Mouse (Mus musculus): ENCODE data around the gene Hdac7. TPM values are rescaled to one million over a fixed set of nuclear protein-coding genes. Genes with fewer than 3 reads are reported as not detected.

Hdac7 gene
- polyA plus RNA-seq (2014; fragmentation: Nextera tagmentation; extraction: Ambion mirVana) = 14.6 and 16.7 TPM in 2 replicates

- H3K4me2 ChIP-seq = no peak within 1 kb of the TSS
- no peak for DNase-seq (ENCODE audit: low spot score, missing footprints)
- H3K27ac ChIP-seq (ENCODE audit: low read depth, low read length) = no peak within 1 kb of the TSS
- no peak within 1 kb of the TSS for H3K9ac ChIP-seq (ENCODE audit: low read length)
- no peak for ATAC-seq (ENCODE audit: low FRiP score)
- H3K27me3 ChIP-seq (ENCODE audit: control insufficient read depth, insufficient read depth, low read length) = no peaks in the 10 kb centered on the region
- no peak within 1 kb of the TSS for H3K4me3 ChIP-seq (ENCODE audit: low read depth, low read length)
- H3K36me3 ChIP-seq (ENCODE audit: control insufficient read depth, insufficient read depth, low read length) = no peaks in the 10 kb centered on the region
- H3K9me3 ChIP-seq (ENCODE audit: control insufficient read depth, low read length) = no peaks in the 10 kb centered on the region
- 76% methylated on average over 19 of the region's 19 CpGs for WGBS
- no peaks in the 10 kb centered on the region for H3K4me1 ChIP-seq (ENCODE audit: control insufficient read depth, insufficient read depth, low read length)
Measured at GRCm38 (mm10) chr15:97844037-97845034, at the start of gene Hdac7. Gene Hdac7 (minus strand): TSS chr15:97844502.

DNA sequence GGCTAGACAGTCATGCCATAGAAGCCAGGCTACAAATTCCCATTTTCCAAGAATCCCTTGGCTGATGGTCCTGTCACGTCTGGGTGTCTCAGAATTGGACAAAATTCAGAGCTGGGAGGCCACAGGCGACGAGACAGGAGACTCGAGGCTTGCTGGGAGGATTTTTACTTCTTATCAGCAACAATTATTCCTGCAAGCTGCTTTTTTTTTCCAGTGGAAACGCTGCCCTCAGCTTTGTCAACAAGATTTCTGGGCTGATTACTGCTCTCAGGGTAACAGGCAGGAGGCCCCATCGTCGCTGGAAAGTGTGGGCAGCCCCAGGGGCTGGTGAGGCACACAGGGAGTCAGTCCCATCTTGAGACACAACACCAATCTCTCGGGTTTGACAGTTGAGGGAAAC is 48.2 kb upstream of the Hdac7 start:
- 71% methylated on average over 8 of the region's 8 CpGs for WGBS
- peak; percentile 44 for DNase-seq (ENCODE audit: low spot score, missing footprints)
- Histone ChIP-seq H3K36me3 (ENCODE audit: control insufficient read depth, insufficient read depth, low read length) (no peaks in the 10 kb centered on the region), H3K9me3 (ENCODE audit: control insufficient read depth, low read length) (no peaks in the 10 kb centered on the region), H3K4me2 (no peak overlapping the region), H3K4me3 (ENCODE audit: low read depth, low read length) (no peak overlapping the region), H3K4me1 (ENCODE audit: control insufficient read depth, insufficient read depth, low read length) (0 out of 2 replicates have a peak, but pooled peaks cover 4% of the 10 kb centered on the region), H3K27ac (ENCODE audit: low read depth, low read length) (no peak overlapping the region), H3K27me3 (ENCODE audit: control insufficient read depth, insufficient read depth, low read length) (no peaks in the 10 kb centered on the region), H3K9ac (ENCODE audit: low read length) (no peak overlapping the region)
- ATAC-seq (ENCODE audit: low FRiP score) = no peak

DNA sequence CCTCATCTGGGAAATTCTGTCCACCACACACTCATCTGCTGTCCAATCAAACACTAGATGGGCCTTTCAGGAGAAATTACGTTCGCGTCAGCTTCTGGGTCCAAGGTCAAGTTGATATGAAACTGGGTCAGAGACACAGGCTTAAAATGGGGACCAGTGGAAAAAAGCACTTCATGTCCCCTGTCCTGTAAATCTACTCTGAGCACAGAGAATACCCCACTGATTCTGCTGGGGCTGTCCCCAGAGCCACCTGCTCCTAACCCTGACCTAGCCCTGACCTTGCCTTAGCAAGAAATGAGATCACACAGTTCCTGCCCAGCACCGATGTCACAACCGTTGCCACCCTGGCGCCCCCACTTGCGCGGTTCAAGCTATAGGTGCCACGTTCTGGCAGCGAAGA is 46.1 kb upstream of the Hdac7 start:
- DNase-seq (ENCODE audit: low spot score, missing footprints) = peak; percentile 78
- 0 out of 2 replicates have a peak, but pooled peaks cover 4% of the 10 kb centered on the region for H3K4me1 ChIP-seq (ENCODE audit: control insufficient read depth, insufficient read depth, low read length)
- no peak for ATAC-seq (ENCODE audit: low FRiP score)
- no peak overlapping the region for H3K27ac ChIP-seq (ENCODE audit: low read depth, low read length)
- no peaks in the 10 kb centered on the region for H3K27me3 ChIP-seq (ENCODE audit: control insufficient read depth, insufficient read depth, low read length)
- H3K4me2 ChIP-seq = no peak overlapping the region
- 92% methylated on average over 10 of the region's 10 CpGs for WGBS
- H3K36me3 ChIP-seq (ENCODE audit: control insufficient read depth, insufficient read depth, low read length) = no peaks in the 10 kb centered on the region
- H3K9ac ChIP-seq (ENCODE audit: low read length) = no peak overlapping the region
- no peak overlapping the region for H3K4me3 ChIP-seq (ENCODE audit: low read depth, low read length)
- no peaks in the 10 kb centered on the region for H3K9me3 ChIP-seq (ENCODE audit: control insufficient read depth, low read length)

GRCm38 (mm10) chr15:97890017-97890416 is 45.7 kb upstream of the Hdac7 start:
- Histone ChIP-seq H3K36me3 (ENCODE audit: control insufficient read depth, insufficient read depth, low read length) (no peaks in the 10 kb centered on the region), H3K4me2 (no peak overlapping the region), H3K4me3 (ENCODE audit: low read depth, low read length) (no peak overlapping the region), H3K4me1 (ENCODE audit: control insufficient read depth, insufficient read depth, low read length) (0 out of 2 replicates have a peak, but pooled peaks cover 4% of the 10 kb centered on the region), H3K27me3 (ENCODE audit: control insufficient read depth, insufficient read depth, low read length) (no peaks in the 10 kb centered on the region), H3K9ac (ENCODE audit: low read length) (no peak overlapping the region), H3K27ac (ENCODE audit: low read depth, low read length) (no peak overlapping the region), H3K9me3 (ENCODE audit: control insufficient read depth, low read length) (no peaks in the 10 kb centered on the region)
- 57% methylated on average over 11 of the region's 11 CpGs for WGBS
- no peak for DNase-seq (ENCODE audit: low spot score, missing footprints)
- ATAC-seq (ENCODE audit: low FRiP score) = no peak

DNA sequence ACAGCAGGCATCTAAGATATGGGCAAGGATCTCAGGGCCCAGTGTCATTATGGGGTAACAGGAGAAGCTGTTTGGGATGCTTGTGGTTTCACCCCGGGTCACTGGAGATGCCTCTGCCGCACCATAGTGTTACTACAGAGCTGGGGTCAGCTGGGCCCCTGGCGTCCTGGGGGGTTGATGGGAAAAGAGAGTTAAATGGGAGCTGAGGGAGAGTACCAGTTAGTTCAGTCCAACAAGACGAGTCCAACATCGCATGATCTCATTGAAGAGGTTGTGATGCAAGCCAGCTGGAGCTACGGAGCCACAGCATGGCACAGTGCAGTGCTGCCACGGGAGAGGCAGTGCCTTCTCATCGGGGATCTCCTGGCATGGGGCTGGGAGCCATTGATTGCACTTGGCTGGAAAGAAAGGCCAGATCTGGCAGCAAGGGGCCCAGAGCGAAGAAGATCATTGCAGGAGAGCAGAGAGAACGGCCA is 43.3 kb upstream of the Hdac7 start:
- WGBS = 86% methylated on average over 10 of the region's 10 CpGs
- no peak for ATAC-seq (ENCODE audit: low FRiP score)
- Histone ChIP-seq H3K27me3 (ENCODE audit: control insufficient read depth, insufficient read depth, low read length) (no peaks in the 10 kb centered on the region), H3K9me3 (ENCODE audit: control insufficient read depth, low read length) (no peaks in the 10 kb centered on the region), H3K9ac (ENCODE audit: low read length) (no peak overlapping the region), H3K4me2 (no peak overlapping the region), H3K4me3 (ENCODE audit: low read depth, low read length) (no peak overlapping the region), H3K27ac (ENCODE audit: low read depth, low read length) (no peak overlapping the region), H3K4me1 (ENCODE audit: control insufficient read depth, insufficient read depth, low read length) (0 out of 2 replicates have a peak, but pooled peaks cover 4% of the 10 kb centered on the region), H3K36me3 (ENCODE audit: control insufficient read depth, insufficient read depth, low read length) (no peaks in the 10 kb centered on the region)
- DNase-seq (ENCODE audit: low spot score, missing footprints) = peak; percentile 61

DNA sequence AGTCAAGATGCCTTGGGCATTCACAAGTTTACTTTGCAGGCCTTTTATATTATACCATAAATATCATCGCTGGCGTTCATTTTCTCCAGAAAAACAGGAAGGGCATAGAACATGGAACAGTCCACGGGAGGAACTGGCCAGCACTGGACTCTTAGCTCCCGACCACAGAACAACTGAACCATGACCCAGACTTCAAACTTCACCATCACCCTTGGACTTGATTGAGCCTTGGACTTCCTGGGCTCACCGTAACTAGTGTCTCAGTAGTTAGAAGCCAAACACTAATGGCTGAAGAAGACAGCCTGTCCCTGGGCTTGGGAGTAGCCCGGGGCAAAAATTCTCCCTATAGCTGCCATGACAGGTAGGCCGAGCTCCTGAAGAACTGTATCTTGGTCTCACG is 37.1 kb upstream of the Hdac7 start:
- ATAC-seq (ENCODE audit: low FRiP score) = no peak
- no peak overlapping the region for H3K4me2 ChIP-seq
- no peaks in the 10 kb centered on the region for H3K27me3 ChIP-seq (ENCODE audit: control insufficient read depth, insufficient read depth, low read length)
- H3K4me1 ChIP-seq (ENCODE audit: control insufficient read depth, insufficient read depth, low read length) = no peaks in the 10 kb centered on the region
- H3K27ac ChIP-seq (ENCODE audit: low read depth, low read length) = no peak overlapping the region
- H3K36me3 ChIP-seq (ENCODE audit: control insufficient read depth, insufficient read depth, low read length) = no peaks in the 10 kb centered on the region
- H3K9ac ChIP-seq (ENCODE audit: low read length) = no peak overlapping the region
- no peaks in the 10 kb centered on the region for H3K9me3 ChIP-seq (ENCODE audit: control insufficient read depth, low read length)
- WGBS = 91% methylated on average over 8 of the region's 8 CpGs
- DNase-seq (ENCODE audit: low spot score, missing footprints) = peak; percentile 31
- no peak overlapping the region for H3K4me3 ChIP-seq (ENCODE audit: low read depth, low read length)

GRCm38 (mm10) chr15:97880441-97880840 is 36.1 kb upstream of the Hdac7 start:
- Histone ChIP-seq H3K4me3 (ENCODE audit: low read depth, low read length) (no peak overlapping the region), H3K9me3 (ENCODE audit: control insufficient read depth, low read length) (no peaks in the 10 kb centered on the region), H3K9ac (ENCODE audit: low read length) (no peak overlapping the region), H3K4me1 (ENCODE audit: control insufficient read depth, insufficient read depth, low read length) (no peaks in the 10 kb centered on the region), H3K27me3 (ENCODE audit: control insufficient read depth, insufficient read depth, low read length) (no peaks in the 10 kb centered on the region), H3K36me3 (ENCODE audit: control insufficient read depth, insufficient read depth, low read length) (no peaks in the 10 kb centered on the region), H3K4me2 (no peak overlapping the region), H3K27ac (ENCODE audit: low read depth, low read length) (no peak overlapping the region)
- DNase-seq (ENCODE audit: low spot score, missing footprints) (peak; percentile 73), ATAC-seq (ENCODE audit: low FRiP score) (no peak)
- WGBS = 84% methylated on average over 9 of the region's 9 CpGs

GRCm38 (mm10) chr15:97878696-97879328 is 34.5 kb upstream of the Hdac7 start:
- H3K36me3 ChIP-seq (ENCODE audit: control insufficient read depth, insufficient read depth, low read length) = no peaks in the 10 kb centered on the region
- 79% methylated on average over 7 of the region's 7 CpGs for WGBS
- no peak overlapping the region for H3K9ac ChIP-seq (ENCODE audit: low read length)
- H3K4me1 ChIP-seq (ENCODE audit: control insufficient read depth, insufficient read depth, low read length) = no peaks in the 10 kb centered on the region
- no peaks in the 10 kb centered on the region for H3K9me3 ChIP-seq (ENCODE audit: control insufficient read depth, low read length)
- no peak overlapping the region for H3K4me3 ChIP-seq (ENCODE audit: low read depth, low read length)
- H3K27me3 ChIP-seq (ENCODE audit: control insufficient read depth, insufficient read depth, low read length) = no peaks in the 10 kb centered on the region
- no peak overlapping the region for H3K27ac ChIP-seq (ENCODE audit: low read depth, low read length)
- DNase-seq (ENCODE audit: low spot score, missing footprints) (no peak), ATAC-seq (ENCODE audit: low FRiP score) (no peak)
- H3K4me2 ChIP-seq = no peak overlapping the region

GRCm38 (mm10) chr15:97875784-97876183 is 31.5 kb upstream of the Hdac7 start:
- H3K9me3 ChIP-seq (ENCODE audit: control insufficient read depth, low read length) = no peaks in the 10 kb centered on the region
- no peaks in the 10 kb centered on the region for H3K36me3 ChIP-seq (ENCODE audit: control insufficient read depth, insufficient read depth, low read length)
- DNase-seq (ENCODE audit: low spot score, missing footprints) (peak; percentile 39), ATAC-seq (ENCODE audit: low FRiP score) (no peak)
- H3K27me3 ChIP-seq (ENCODE audit: control insufficient read depth, insufficient read depth, low read length) = no peaks in the 10 kb centered on the region
- 89% methylated on average over 8 of the region's 8 CpGs for WGBS
- H3K4me3 ChIP-seq (ENCODE audit: low read depth, low read length) = no peak overlapping the region
- H3K27ac ChIP-seq (ENCODE audit: low read depth, low read length) = no peak overlapping the region
- no peak overlapping the region for H3K9ac ChIP-seq (ENCODE audit: low read length)
- no peak overlapping the region for H3K4me2 ChIP-seq
- no peaks in the 10 kb centered on the region for H3K4me1 ChIP-seq (ENCODE audit: control insufficient read depth, insufficient read depth, low read length)
